Mouse (Mus musculus) megakaryocyte, embryonic 14.5 days (primary cell): ENCODE measurements around the gene Rhbdd3.

Experiments used
- FLI1 ChIP-seq: IDR thresholded peaks from 2 replicates; pipeline ENCODE4 v1.6.1; 2012; ENCODE audit warnings: low read length, inconsistent platforms, mixed read lengths
- GATA1 ChIP-seq: IDR thresholded peaks from 3 replicates; pipeline ENCODE4 v1.6.1; 2012; ENCODE audit warnings: mixed read lengths, low read length, inconsistent platforms, borderline replicate concordance

DNA sequence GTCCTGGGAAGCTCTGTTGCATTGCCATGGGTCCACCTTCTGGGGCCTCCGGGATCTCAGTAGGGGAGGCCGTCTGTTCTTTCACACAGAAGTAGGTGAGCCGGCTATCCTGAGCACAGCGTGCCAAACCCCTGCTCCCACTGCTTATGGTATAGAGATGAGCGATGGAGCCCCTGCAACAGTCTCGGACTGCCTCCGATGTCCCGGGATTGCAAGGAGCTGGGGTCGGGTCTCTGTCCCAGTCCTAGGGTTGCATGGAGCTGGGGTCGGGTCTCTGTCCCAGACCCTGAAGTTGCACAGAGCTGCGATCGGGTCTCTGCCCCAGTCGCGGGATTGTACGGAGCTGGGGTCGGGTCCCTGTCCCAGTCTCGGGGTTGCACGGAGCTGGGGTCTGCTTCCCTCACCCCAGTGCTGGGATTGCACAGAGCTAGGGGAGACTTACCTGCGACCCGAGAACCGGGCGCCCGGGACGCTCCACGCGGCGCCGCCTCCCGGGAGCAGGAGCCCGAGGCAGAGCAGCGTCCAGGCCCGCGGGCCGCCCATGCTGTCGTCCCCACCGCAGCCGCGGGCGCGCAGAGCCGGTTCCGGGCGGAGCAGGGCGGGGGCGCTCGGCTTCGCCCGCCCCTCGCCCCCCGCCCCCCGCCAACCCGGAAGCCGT lies 53.1 kb downstream of the Rhbdd3 start, which contains the start of gene Emid1:
- TF ChIP-seq GATA1 (no peak), FLI1 (no peak)
